Mouse (Mus musculus): ENCODE results near the gene Pde6h.

- TF ChIP-seq CTCF (IDR thresholded peaks at IDR 0.05; ENCODE audit: low read depth), result no peak
- no peak for TF ChIP-seq EP300 (optimal IDR thresholded peaks at IDR 0.05)
These were observed 55.8 kb downstream of the Pde6h start for GRCm38 (mm10) chr6:136979274-136980082.
